Mouse (Mus musculus) lung, adult 18-20 months (tissue): ENCODE measurements around the gene Rhebl1.

Experiments used
- DNase-seq, 2 experiments: peaks; one replicate each; pipeline ENCODE4 v3.0.0; 2022; ENCODE audit warnings: mixed read lengths in 2 of 2

Gene Rhebl1

DNA sequence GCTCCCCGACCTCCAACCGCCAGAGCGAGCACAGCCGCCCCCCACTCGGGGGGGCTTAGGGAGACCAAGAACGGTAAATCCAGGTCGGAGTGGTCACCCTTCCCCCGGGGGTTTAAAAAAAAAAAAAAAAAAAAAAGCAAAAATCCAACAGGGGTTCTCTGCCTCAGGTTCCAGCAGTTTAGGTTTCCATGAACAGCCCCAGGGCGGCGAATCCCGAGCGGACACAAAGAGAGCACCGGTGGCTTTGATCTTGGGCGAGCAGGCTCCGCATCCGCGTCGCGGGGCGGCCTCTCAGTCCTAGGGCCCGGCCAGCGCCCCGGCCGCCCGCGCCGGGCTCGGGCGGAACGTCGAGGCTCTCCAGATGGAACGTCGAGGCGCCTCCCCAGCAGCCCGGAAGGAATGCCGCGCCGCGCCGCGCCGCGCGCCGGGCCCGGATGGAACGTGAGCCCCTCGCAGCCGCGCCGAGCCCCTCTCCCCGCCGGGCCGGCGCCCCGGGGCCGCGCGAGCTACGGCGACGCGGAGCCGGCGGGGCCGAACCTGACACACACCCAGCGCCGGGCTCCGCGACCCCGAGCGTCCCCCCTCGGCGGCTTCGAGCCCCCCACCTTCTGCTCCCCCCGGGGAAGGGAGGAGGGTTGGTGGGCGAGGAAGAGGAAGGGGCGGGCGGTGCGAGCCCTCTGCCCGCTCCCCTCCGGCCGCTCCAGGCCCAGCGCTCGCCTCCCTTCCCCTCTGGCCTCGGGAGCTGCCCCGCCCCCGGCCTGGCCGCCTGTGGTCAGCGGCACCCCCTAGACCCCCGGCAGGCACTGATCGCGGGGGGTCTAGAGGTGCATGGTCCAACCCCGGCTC lies 23.0 kb downstream of the Rhebl1 start, which contains the start of gene Kmt2d:
Gene Kmt2d (minus strand): TSS at position 135 of the 846 bp plus-strand sequence.
- DNase-seq = peak; percentile 25 to 38

DNA sequence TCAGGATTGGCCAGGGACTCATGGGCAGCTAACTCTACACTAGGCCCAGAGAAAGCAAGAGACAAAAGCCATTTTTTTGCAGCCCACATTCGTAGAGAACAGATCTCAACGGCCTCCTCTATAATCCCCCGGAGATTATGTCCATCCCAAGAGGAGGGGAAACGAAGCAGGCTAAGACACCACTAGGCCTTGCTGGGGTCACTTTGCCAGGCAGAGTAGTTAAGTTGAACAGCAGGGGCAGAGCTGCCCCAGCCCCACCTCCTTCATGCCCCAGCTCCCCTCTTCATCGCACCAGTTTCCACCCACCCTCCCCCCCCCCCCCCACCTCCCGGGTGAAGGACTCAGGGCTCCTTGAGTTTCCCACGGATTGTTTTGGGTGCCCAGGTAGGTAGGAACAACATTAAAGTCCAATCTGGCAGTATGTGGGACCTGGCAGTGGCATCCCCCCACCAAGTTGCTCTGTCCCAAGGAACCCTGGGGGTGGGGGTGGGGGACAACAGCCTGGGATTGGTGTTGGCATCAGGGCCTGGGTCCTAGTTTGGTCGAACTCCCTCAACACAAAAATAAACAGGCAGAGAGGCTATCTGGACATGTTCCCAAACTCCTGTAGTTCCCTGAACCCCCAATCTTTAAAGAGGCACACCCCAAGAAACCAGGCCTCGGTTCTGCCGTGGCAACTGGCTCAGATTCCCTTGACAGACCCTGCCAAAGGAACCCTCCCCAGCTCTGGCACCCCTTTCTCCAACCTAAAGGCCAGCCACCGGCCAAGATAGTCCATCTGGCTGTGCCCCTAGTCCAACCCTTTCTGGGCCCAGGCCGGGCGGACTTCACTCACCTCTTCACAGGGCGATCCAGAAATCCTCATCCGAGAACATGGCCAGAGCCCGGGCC lies 23.9 kb downstream of the Rhebl1 start:
- peak; percentile 26 to 33 for DNase-seq

DNA sequence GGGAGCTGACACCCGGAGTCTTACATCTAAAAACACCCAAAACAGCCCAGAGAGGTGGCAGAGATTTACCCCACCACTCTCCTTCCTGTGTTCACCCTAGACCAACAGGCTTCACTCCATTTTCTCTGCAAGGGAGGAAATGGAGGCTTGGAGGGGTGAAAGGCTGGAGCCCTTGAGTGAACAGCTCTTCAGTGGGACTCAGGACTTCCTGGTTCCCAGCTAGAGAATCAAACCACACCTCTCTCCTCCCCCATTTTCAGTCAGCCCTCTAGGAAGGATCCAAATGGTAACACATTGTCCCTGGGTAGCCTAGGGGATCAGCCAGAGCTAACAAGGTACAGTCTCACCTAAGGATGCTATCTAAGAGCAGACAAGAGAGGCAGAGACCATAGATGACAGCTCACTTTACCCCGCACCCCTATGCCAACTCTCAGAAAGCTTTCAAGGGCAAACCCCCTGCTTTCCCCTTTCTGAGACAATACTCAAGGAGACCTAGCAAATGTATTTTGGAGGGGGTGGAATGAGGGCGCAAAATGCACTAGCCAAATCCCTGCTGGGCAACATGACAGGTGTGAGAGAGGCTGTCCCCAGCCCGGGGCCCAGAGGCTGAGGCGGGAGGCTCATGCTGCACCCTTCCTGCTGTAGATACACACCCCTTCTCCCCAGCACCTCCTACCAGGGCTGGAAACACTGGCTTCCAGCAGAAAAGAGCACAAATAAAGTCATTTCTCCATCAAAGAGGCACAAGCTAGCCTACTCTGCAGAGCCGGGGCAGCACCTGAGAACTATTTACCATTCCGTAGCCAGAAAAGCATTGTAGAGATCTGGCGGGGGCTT lies 24.8 kb downstream of the Rhebl1 start:
- DNase-seq = peak; percentile 58 to 74

DNA sequence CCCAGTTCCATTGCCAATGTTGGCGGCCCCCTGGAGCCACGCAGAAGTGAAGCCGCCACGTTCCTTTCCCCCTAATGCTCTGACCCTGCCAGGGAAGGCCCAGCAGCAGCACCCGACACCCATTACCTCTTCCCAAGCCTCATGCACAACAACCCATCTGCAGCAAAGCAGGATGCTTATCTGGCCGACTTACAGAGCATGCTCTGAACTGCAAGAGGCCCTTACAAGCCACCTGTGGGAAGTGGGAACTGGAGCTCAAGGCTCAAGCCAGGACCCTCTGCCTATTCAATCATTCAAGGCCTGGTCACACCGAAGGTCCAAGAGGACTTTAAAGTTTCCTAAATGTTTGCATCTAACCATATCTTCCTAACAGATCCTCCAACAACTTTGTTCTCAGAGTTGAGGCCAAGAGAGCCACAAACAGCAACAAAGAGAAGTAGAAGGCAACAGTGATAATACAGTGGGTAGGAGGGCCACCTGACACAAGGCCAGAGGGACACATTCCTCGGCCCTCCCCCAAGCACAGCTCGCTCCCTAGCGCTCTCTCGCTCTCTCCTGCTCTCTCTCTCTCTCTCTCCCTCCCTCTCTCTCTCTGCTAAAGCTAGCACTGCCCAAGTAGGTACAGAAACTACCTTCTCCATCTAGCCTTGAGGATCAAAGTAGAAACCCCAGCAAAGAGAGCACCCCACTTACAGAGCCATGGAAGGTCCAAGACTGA lies 25.8 kb downstream of the Rhebl1 start:
- no peak for DNase-seq

DNA sequence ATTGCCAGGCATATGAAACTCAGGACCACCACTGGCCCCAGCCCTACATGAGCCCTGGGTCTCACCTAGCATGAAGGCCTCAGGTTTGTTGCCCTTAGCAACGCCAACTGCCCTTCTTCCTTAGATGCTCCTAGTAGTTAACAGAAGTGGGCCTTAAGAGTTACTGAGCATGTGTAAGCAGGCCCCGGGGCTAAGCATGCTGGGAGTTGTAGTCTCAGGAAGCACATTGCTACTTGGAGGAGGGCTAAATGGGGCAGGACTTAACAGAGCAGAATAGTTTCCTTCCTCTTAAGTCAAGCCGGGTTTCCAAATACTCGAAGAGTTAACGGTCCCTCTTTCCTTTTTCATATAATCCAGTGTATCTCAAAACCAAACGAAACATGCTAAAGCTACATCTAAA lies 27.0 kb downstream of the Rhebl1 start:
- peak; percentile 78 to 85 for DNase-seq

DNA sequence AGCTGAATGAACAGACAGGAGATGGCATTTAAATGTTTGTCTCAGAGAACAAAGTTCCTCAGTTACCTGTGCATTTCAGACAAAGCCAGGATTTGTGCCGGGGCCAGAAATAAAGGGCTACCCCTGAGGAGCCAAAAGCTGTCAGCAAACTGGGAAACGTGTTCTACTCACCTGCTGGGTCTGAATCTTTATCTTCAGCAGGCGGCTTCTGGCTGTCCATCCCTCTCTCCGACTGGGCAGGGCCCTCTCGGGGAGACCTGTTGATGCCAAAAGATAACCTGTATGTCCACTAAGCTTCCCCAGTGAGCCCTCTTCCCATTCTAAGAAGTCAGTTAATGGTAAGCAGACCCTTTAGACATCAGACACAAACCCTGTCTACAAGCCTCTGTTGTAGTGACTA lies 27.8 kb downstream of the Rhebl1 start:
- no peak for DNase-seq

DNA sequence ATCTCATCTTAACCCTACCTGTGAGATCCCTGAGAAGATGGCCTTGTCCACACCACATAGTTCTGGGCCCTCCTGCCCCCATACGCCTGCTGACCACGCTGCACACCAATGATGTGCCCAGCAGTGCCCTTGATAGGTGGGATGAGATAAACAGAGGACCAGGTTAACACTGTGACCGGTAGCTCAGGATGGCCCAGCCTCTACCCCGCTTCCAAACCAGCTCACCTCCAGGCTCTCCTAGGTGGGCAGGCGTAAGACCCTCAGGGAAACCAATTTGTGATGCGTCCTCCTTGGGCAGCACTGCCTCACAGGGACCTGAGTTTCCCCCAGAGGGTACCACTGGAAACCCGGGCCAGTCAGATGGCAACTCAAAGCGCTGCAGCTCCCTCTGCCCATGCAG lies 28.6 kb downstream of the Rhebl1 start:
- DNase-seq = no peak

DNA sequence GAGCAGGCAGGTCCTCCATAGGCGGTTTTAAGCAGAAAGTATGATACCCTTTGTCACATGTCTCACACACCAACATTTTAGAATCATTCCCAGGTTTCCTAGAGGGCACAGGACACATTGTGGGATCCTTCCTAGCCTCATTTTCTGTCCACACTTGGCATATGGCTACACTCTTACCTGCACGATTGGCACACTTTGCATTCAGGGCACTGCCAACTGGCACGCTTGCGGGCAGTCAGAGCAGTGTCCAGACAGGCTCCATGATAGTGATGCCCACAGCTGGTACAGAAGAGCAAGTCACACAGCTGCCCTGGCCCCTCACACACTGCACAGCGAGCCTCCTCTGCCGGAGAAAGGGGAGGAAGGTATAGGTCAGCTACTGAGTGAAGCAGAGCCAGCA lies 29.4 kb downstream of the Rhebl1 start:
- no peak for DNase-seq

DNA sequence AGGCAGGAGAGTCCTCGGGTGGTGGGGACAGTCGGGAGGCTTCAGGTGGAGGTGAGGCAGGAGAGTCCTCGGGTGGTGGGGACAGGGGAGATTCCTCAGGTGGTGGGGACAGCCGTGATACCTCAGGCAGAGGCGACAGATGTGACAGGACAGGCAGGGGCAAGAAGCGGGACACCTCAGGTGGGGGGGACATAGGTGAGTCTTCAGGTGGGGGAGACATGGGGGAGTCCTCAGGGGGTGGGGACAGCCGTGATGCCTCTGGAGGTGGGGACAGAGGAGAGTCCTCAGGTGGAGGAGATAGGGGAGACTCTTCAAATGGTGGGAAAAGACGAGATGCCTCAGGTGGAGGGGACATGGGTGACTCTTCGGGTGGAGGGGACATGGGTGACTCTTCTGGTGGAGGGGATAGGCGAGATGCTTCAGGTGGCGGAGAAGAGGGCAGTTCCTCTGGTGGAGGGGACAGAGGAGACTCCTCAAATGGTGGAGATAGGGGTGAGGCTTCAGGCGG lies 30.8 kb downstream of the Rhebl1 start:
- no peak for DNase-seq

DNA sequence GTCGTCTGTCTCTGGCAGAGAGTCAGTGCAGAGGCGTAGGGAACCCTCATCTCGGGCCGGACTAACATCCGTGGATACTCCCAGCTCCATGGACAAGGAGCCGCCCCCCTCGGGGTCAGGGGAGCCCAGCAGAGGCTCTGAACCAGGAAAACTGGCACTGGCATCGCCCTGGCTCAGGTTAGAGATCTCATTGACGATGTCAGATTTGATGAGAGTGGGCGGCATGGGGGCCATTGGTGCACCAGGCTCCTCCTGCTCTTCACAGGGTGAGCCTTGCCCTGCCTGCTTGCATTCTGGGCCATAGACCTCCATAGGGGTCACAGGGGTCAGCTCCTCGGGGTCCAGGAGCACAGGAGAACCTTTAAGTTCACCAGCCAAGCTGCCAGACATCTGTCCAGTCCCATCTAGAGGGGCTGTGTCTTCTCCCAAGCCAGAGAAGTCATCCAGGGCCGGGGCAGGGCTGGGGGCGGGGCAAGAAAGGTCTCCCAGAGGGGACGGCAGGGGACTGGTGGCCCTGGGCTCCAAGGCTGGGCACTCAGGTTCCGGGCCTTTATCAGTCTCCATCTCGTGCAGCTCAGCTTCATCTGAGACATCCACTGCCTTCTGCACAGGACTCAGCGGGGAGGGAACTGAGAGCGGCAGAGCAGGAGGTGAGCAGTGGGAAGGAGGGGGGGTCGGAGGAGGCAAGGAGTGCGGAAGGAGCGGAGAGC lies 32.5 kb downstream of the Rhebl1 start:
- peak in 1 of 2 experiments; percentile 3 for DNase-seq

DNA sequence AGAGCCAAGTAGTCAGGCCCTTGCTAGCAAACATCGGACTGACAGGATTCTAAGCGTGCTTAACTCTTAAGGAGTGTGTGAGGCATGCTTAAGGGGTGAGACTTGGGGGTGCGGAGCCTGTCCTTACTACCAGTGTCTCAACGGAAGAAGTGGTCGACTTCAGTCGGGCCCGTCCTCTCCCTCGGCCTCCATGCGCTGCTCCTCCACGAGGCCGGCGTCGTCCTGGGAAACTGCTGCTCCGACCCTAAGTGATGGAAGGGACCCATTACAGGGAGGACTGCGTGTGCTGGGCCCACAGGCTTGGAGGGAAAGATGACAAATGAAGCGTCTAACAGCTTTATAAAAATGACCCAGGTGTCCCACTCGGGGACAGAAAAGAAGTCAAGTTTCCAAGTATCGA lies 33.4 kb downstream of the Rhebl1 start:
- DNase-seq = no peak

DNA sequence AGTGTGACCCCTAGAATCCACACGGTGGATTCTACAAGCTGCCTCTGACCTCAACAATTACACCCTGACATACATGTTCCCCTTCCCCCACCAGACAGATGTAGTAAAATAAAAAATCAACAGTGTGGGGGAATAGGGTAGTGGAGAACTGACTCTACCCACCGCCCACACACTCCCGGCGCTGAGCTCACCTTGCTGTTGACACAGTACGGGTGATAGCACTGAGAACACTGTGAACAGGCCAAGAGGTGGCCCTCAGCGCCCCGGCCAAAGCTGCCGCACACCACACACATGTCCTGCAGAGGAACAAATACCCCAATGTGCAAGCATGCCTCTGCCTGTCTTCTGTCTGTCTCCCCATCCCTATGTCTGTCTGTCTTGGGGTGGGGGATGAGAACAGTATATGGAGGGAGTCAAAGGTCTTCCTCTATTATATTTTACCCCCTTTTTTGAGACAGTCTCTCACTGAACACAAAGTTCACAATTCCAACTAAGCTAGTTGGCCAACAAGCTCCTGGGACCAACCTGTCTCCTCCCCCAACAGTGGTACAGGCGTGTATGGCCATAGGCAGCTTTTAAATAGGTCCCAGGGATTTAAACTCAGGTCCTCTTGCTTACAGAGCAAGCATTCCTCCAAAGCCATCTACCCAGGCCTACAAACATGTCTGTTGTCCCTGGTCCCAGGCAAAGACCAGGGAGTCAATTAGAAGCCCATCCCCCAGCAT lies 34.9 kb downstream of the Rhebl1 start:
- DNase-seq = no peak

DNA sequence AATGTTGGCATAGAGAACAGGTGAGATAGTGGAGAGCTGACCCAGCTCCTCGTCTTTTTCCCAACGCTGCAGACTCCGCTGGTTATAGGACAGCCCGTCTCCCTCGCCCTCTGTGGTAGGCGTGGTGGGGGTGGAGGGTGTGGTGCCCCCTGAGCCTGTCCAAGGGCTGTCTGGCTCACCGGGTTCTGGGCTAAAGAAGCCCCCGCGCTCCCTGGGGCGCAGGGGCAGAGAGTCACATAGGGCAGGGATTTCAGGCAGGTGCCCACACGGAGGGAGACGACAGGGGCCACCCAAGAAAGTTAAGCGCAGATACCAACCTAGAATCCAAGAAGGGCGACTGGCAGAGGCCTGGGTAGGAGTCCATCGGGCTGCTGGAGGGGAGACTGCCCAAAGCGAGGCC lies 40.1 kb downstream of the Rhebl1 start:
- DNase-seq = peak in 1 of 2 experiments; percentile 3

DNA sequence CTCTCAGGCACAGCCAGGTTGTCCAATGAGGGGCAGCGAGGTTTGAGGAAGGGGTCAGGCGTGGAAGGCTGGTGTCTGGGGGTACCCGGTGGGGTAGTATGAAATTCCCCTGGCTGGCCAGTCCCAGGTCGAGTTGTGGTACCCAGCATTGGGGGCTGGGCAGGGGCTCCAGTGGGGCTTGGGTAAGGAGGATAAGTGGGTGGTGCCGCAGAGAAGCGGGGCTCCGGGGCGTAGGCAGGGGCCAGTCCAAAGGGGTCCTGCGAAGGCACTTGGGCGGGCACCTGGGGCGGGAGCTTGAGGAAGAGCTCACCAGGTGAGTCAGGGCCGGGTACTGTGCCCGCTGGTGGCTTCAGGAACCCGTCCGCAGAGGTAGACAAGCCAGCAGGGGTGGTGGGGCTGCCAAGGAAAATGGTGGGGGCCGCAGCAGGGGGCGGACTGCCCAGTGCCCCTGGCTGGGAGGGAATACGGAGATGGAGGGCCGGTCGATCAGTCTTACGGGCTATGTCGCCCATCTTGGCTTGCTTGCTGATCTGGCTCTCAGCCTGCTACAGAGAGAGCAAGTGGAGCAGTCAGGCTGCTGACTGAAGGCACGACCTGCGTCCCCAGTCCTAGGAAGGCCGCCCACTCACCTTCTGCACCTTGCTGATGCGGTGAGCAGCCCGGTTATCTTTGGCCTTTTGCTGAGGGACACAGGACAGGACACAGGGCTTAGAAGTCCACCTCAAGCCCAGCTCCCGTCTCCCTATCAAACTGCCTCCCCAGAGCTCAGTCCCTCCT lies 41.0 kb downstream of the Rhebl1 start:
- DNase-seq = no peak

DNA sequence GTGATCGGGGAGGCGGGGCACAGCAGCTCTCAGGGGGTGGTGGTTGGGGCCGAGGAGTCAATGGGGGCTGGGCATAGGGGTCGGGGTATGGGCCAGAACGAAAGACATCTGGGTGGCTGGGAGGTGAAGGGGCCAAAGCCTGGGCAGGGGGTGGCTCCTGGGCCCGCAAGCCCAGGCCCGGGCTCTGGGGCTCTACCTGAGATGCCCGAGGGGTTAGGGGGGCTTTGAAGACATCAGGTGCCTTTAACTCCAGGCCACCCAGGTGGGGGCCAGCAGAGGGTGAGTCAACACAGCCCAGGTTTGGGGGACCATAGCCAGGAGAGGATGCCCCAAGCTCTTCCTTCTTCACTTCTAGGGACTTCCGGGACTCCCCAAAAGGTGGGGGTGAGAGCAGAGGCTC lies 41.6 kb downstream of the Rhebl1 start:
- DNase-seq = no peak

DNA sequence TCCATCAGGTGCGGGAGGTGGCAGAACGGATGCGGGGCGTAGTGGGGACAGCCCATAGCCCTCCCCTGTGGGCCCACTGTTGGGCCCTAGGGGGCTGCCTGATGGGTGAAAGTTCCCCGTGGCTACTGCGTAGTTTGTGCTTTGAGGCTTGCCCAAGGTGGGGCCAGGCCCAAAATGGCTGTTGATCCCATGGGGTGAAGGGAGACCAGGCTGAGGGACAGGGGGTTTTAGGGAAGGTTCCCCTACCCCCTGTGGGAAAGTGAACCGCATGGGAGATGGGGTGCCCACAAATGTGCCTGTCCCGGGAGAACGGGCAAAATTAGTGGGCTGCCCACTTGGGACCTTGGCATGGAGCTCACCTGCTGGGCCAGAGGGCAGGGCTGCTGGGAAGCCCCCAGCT lies 42.3 kb downstream of the Rhebl1 start:
- DNase-seq = peak in 1 of 2 experiments; percentile 3

DNA sequence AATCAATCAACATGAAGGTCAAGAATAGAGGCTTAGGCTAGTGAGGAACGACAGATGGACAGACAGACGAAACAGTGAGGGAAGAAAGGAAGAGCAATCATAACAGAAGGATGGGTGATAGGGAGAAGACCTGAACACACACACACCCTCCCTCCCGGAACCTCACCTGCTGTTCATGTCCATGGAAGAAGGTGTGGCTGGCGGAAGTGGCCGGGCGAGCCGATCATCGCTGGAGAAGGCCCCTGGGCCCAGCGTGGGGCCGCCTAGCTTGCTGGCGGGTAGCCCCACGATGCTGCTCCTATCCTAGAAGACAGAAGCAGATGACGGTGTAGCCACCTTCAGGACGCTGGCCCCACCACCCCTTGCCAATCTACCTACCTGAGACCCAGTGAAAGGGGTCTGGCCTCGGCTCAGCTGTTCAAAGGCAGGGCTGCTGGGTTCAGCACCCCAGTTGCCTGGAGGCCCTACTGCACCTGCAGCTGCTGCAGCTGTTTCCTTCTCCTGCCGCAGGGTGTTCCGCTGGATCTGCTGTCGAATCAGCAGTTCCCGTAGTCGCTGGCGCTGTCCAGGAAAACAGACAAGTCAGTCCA lies 43.0 kb downstream of the Rhebl1 start:
- no peak for DNase-seq

DNA sequence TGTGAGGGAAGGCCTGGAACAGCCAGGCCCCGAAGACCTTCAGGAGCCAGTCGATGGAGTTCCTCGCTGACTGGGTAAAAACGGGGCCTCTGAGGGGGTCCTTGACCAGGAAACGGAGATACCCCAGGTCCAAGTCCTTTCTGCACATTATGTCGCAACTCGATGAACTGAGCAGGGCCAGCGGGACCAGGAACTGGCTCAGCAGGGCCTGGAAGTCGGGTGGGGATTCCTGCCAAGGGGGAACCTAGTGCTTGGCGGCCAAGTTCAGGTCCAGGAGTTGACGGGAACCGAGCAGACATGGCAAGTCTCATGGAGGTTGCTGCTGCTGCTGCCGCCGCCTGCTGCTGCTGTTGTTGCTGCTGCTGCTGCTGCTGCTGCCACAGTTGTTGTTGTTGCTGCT lies 43.7 kb downstream of the Rhebl1 start:
- DNase-seq = peak in 1 of 2 experiments; percentile 14

DNA sequence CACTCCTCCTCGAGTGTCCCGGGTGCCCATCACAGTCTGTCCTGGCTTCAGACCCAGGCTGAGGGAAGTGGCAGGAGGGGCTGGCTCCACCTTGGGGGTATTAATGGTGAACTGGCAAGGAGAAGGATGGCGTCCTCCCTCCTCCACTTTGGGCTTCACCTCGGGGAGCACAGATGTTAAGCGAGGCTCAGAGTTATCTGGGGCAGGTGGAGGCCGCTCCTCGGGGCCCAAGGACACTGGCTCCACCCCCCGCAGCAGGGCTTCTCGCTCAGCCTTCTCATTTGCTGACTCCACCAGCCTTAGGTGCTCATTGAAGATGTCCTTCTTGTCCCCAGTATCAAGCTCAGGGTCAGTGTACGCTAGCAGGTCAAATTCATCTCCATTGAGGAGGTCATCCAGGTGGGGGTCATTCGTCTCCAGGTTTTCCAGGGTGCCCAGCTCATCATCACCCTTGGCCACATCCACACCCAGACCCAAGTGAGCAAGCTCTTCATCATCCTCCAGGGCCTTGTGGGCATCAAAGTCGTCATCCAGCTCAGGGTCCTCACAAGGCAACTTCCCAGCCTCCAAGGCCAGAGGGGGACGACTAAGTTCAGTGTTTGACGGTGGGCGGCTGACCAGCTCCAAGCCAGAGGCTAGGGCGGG lies 44.3 kb downstream of the Rhebl1 start:
- DNase-seq = no peak
